Mouse (Mus musculus): ENCODE results near the gene Fam19a3.

- no peak for TF ChIP-seq POLR2A (IDR thresholded peaks at IDR 0.05; ENCODE audit: insufficient read depth, low read depth, low read length)
- TF ChIP-seq CTCF (IDR thresholded peaks at IDR 0.05; ENCODE audit: insufficient read depth, low read depth, low read length): no peak
Measured at GRCm38 (mm10) chr3:104790401-104790937, 8.8 kb upstream of the Fam19a3 start.
